Mouse (Mus musculus): ENCODE results near the gene Catsperd. TPM values are rescaled to one million over a fixed set of nuclear protein-coding genes. Genes with fewer than 3 reads are reported as not detected.

Catsperd gene
- polyA plus RNA-seq, 1 experiment: 0.33 TPM

- WGBS: 86% methylated on average over 2 of the region's 2 CpGs
- DNase-seq (ENCODE audit: low read depth, low spot score): no peak
Measured at GRCm38 (mm10) chr17:56700451-56700850, 72.5 kb downstream of the Catsperd start.

- no peak for DNase-seq (ENCODE audit: low read depth, low spot score)
- 80% methylated on average over 4 of the region's 4 CpGs for WGBS
Measured at GRCm38 (mm10) chr17:56703038-56703437, 75.1 kb downstream of the Catsperd start.

DNA sequence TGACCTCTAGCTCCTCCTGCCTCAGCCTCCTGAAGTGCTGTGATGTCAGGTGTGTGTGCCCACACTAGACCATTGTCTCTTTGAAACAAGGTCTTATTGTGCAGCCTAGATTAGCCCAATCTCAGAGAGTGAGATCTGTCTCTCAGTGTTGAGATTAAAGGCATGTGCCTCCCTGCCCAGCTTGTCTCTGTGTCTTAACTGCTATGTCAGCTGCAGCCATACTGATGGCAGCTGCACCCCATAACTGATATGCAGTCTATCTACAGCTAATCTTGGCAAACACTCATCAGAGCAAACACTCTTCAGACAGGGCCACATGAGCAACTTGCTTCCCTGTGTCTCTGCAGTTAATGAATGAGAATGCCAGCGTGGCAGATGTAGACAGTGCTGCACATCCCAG is 78.6 kb downstream of the Catsperd start:
- WGBS: 96% methylated on average over 1 of the region's 1 CpGs

DNA sequence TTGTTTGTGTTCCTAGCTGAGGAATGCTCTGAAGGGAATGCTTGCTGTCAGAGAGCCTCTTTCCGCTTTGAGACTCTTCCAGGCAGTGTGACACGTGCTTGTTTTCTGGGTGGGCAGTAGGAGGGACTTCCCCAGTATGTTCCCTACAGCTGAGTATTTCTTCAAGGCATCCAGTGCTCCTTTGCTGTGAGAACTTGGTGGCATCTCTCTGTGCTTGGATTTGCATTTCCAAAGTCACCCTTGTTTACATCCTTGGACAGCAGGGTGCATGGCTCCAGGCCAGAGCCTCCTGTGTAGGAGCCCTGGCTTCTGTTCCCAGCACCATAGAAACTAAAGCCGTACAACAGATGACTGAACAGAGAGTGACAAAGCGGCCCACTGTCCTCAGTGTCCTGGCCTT is 80.7 kb downstream of the Catsperd start:
- no peak for DNase-seq (ENCODE audit: low read depth, low spot score)

More for the DNA sequence above, 78.6 kb downstream of the Catsperd start:
- no peak for DNase-seq (ENCODE audit: low read depth, low spot score)

GRCm38 (mm10) chr17:56709708-56710107 is 81.8 kb downstream of the Catsperd start:
- 86% methylated on average over 3 of the region's 3 CpGs for WGBS
- DNase-seq (ENCODE audit: low read depth, low spot score): no peak

More for the DNA sequence above, 80.7 kb downstream of the Catsperd start:
- 79% methylated on average over 4 of the region's 4 CpGs for WGBS

Other genes with a start within 250 kb of the Catsperd start
- 24.2 and 47.4 TPM in 2 replicates for gene Ptprs, start 151.7 kb upstream of the Catsperd start, polyA plus RNA-seq (2012; rRNA removed)
- not detected in 2 replicates for gene Znrf4, start 115.7 kb upstream of the Catsperd start, polyA plus RNA-seq (2012; rRNA removed)
- gene Gm20219, start 73.8 kb upstream of the Catsperd start, polyA plus RNA-seq (2012; rRNA removed): 2.3 and 3.2 TPM in 2 replicates
- 72.4 and 81.0 TPM in 2 replicates for gene Safb2, start 43.6 kb upstream of the Catsperd start, polyA plus RNA-seq (2012; rRNA removed)
- gene Safb, start 43.3 kb upstream of the Catsperd start, polyA plus RNA-seq (2012; rRNA removed): 91.8 and 101 TPM in 2 replicates
- gene 2410015M20Rik, start 18.4 kb upstream of the Catsperd start, polyA plus RNA-seq (2012; rRNA removed): 202 and 210 TPM in 2 replicates
- 1,862 and 2,500 TPM in 2 replicates for gene Rpl36, start 14.7 kb upstream of the Catsperd start, polyA plus RNA-seq (2012; rRNA removed)
- 45.1 and 53.6 TPM in 2 replicates for gene Lonp1, start 1.3 kb upstream of the Catsperd start, polyA plus RNA-seq (2012; rRNA removed)
- 62.5 and 73.0 TPM in 2 replicates for gene Ranbp3, start 45.2 kb downstream of the Catsperd start, polyA plus RNA-seq (2012; rRNA removed)
- gene Ndufa11, start 89.6 kb downstream of the Catsperd start, polyA plus RNA-seq (2012; rRNA removed): 662 and 682 TPM in 2 replicates
- gene Vmac, start 89.9 kb downstream of the Catsperd start, polyA plus RNA-seq (2012; rRNA removed): 10.4 and 10.5 TPM in 2 replicates
- 11.0 and 11.7 TPM in 2 replicates for gene Nrtn, start 129.4 kb downstream of the Catsperd start, polyA plus RNA-seq (2012; rRNA removed)
- gene Dus3l, start 136.6 kb downstream of the Catsperd start, polyA plus RNA-seq (2012; rRNA removed): 42.7 and 53.1 TPM in 2 replicates
- gene Prr22, start 142.1 kb downstream of the Catsperd start, polyA plus RNA-seq (2012; rRNA removed): 3.3 and 4.1 TPM in 2 replicates
- gene Rfx2, start 202.9 kb downstream of the Catsperd start, polyA plus RNA-seq (2012; rRNA removed): 6.2 and 9.9 TPM in 2 replicates
- gene Acsbg2, start 246.3 kb downstream of the Catsperd start, polyA plus RNA-seq (2012; rRNA removed): not detected in 2 replicates
- 0.15 and 0.19 TPM in 2 replicates for gene 1700061G19Rik, start 247.3 kb downstream of the Catsperd start, polyA plus RNA-seq (2012; rRNA removed)